Mouse (Mus musculus) gastrocnemius, adult 18-20 months (tissue): ENCODE measurements around the gene Slco1a4. TPM values are rescaled to one million over a fixed set of nuclear protein-coding genes. Genes with fewer than 3 reads are reported as not detected.
"Not testable (repeated sequence)": the region's sequence is repeated elsewhere in the genome, so short reads cannot be mapped to it uniquely, and the experiment has no call there.

Experiments used
- DNase-seq: peaks from one replicate; pipeline ENCODE4 v3.0.0; 2021; ENCODE audit warnings: low spot score
- long read RNA-seq, 2 experiments: library from polyadenylated mRNA; stranded (forward); transcript quantifications; one replicate each; pipeline ENCODE4 v2.0.0; 2021
- total RNA-seq, 2 experiments: library from RNA; stranded (reverse); gene quantifications; 2 replicates each; pipeline ENCODE4 v1.2.3; 2021

Slco1a4 gene
- total RNA-seq: not detected
- long read RNA-seq, experiment 1: 0 reads
- long read RNA-seq, experiment 2: 0 reads

DNA sequence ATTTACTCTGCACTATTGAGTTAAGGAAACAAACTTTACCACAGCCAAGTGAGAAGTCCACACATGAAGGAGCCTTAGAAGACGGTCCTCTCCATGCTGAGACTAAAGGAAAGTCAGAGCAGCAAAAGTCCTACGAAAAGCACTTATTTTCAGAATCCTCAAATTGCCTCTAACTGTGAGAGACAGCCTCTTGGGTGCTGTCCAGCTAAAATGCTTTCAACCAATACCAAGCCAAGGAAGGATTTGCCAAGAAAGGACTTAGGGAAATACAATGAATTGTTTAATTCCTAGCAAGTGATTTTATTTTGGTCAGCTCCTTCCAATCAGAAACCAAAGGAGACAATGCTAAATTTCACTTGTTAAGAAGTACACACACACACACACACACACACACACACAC is at the start of gene Slco1a4:
Gene Slco1a4 (minus strand): TSS at position 115 of the 400 bp plus-strand sequence.
- DNase-seq: peak; percentile 1

DNA sequence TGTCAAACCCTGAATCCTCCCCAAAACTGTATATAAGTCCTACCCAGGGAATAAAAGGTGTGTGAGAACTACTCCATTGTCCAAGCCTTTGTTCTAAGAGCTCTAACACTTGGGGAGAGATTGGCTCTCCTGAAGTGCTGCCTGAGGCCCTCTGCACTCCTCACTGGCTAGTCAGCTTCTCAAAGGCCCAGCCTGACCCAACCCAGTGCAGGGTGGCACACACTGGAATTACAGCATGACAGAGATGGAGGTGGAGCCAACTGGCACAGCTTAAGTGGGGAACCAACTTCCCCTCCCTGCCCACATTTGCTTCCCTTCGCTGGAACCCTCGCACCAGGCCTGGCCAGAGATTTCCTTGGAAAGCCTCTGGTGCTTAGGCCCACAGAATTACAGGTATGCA is 42.2 kb upstream of the Slco1a4 start:
- no peak for DNase-seq

DNA sequence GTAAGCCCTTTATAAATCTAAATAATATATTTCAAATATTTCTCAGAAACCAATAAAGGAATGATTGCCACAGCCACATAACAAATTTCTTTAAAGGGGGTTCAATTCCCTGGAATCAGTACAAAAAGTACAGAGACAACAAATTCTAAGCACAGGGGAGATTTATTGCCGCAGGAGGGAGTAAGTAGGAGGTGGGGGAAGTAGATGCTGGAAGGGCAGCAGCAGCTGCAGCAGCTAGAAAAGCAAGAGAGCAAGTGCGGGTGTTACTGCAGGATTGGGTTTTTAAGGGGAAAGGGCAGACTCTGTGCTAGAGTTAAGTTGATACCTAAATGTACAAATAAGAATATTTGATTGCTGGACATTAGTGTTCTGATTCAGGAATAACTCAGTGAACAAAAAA is 33.7 kb upstream of the Slco1a4 start:
- no peak for DNase-seq

DNA sequence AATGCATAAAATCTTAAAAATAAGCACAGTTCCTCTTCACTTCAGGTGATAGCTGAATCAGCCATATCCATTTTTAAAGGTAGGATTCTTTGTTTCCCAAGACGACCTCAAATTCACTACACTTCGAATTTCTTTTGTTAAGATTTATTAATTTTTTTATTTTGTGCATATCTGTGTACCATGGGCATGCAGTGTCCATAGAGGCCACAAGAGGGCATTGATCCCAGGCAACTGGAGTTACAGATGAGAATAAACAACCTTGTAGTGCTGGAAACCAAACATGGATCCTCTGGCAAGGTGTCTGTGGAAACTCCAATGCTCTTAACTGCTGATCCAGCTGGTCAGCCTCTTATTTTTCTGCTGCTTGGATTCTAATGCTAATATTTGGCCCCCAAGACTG is 32.2 kb upstream of the Slco1a4 start:
- no peak for DNase-seq

DNA sequence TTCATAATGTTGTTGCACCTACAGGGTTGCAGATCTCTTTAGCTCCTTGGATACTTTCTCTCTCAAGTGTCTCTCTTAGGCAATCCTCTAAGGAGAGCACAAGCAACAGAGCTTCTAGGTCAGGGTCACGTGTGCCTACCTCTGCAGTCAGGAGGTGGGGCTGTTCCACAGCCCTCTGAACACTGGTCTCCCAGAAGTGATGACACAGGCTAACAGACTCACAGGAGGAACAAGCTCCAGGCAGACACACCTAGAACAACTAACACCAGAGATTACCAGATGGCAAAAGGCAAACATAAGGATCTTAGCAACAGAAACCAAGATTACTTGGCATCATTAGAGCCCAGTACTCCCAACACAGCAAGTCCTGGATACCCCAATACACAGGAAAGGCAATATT is 26.6 kb upstream of the Slco1a4 start:
- DNase-seq: no peak

DNA sequence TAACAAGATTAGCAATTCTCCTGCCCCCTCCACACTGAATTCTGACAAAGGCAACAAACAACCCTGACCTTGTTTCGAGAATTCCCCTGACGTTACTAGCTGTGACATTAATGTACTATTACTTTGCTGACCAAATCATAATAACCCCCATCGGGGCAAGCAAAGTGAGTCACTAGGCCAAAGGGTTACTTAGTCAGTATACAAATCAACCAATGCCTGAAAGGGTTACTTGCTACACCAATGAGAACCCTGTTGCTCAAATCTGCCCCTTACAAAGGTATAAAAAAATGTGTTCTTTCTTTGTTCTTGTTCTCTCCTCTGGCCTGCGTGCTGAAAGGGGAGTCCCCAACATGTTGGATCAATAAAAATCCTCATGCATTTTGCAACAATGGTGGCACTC is 19.7 kb upstream of the Slco1a4 start:
- DNase-seq: not testable (repeated sequence)

DNA sequence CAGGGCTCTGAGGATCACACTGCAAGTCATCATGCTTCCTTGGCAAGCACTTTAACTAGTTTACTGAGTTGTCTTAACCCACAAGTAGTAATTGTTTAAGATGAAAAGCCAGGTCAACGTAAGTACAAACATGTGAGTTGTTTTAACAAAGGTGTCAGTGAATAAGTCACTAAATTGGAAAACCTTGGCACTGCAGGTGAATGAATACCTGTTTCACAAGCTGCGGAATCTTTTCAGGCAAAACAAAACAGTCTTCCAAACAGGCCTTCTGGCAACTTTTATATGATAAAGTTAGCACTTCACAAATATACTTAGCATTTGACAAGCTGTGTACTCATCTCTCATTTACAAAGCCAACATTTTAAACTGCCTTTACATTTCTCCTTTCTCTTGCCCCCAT is 15.7 kb upstream of the Slco1a4 start:
- DNase-seq: no peak

DNA sequence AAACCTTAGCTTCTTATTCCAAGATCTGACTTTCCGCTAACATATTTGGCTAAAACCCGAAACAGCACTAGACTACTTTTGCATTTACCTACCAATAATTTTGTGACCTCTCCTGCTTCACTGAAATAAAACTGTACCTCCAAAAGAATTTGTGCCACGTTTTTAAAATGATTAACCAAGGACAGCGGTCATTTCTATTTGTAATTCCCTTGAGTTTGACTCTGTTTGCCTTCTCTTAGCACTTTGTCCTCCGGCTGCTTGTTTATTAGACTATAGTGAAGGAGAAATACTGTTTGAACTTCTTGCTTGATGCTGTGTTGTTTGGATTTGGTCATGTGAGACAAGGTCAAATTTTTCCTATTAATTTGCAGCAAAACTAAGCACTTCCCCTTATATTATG is 12.7 kb upstream of the Slco1a4 start:
- no peak for DNase-seq

DNA sequence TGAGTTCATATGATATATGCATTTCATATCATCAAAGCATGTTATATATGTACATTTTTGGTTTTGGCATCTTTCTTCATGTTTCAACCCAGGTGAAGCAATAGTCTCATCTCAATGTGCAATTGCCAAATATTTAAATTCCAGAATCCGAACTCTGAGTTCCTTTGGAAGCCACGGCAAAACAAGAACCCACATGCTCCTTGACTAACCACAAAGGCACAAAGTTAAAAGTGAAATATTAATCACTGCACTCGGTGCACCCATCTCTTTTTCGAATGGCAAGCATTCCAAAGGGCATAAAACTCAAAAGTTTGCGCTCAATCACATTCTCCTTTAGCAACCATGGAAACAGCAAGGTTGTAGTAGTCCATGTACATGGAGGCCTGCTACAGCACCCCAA is 10.0 kb upstream of the Slco1a4 start:
- no peak for DNase-seq

DNA sequence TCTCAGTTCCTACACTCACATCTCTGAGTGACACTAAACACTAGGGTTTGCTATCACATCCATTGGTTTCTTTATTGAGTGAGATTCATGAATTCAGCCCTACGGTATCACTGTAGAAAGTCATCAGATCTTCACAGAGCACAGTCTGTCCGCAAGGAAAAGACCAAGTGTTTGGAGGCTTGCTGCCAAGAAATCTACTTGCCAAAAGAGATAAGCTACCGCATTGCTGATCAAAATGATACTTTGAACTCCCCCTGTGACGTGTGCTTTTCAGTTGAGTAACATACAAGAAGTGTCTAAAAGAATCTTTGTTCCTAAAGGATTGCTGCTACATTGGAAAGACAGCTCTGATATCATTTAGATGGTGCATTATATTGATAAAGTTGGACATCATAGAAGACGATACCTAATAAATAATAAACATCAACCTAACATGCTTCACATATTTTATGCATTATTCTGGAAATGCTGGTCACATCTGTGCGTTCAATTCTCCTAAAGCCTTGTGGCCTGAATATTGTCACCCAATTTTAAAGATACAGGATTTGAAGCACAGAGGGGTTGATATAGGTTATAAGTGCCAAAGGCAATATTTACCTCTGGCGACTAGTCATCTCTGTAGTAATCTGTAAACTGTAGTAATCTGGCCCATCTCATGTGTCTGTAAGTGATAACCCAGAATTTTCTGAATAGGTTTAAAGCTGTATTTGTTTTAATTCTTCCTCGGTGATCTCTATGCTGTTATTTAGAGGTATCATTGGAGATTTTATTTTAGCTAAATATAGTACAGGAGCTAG is 1.9 kb upstream of the Slco1a4 start:
- DNase-seq: no peak

DNA sequence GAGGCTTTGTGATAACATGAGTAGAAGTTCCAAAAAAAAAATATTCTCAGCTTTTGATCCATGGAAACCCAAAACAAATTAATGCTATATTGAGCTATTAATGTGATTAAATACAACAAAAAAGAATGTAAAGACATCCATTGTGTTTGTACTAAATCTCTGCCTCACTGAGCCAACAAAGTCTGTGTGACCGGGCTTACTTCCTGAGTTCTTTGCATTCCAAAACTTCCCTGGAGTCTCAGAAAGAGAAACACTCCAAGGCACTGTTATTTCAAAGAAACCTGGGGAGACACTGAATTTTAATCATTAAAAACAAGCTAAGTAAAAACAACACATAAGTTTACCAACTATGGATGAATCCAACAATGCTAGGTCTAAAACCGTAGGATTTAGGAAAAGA is 2.4 kb downstream of the Slco1a4 start:
- DNase-seq: no peak

DNA sequence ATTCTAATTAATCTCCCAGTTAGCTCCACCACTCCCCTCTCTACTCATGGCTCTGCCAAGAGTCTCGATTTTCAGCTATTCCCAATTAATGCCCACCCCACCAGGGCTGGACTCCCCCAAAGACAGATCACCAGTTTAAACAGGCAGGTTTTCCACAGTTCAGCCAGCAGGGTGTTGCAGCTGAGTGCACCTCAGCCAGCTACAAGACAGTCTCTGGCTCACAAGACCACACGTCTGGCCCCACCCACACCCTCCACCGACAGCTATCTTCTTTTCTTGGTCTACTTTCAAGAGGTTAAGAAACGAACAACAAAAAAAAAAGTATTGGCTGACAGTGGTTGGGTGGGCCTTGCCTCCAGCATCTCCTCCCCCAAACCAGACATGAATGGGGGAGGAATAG is 6.9 kb downstream of the Slco1a4 start:
- DNase-seq: no peak

DNA sequence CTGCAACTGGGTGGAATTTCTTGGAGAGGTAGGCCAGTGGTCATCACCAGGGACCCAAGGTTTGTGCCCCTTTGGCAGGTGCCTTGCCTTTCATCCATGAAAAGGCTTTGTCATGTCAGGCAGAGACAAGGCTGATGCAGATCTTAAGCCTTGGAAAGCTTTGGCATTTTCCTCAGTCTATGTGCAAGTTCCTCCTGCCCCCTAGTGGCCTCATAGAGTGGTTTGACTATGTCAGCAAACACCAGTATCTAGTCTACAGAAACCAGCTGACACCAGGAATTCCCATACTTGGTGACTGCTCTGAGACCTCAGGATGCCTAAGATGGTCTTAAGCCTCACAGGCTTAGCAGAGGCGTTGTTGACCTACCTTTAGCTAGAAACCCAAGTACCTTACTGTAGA is 58.2 kb downstream of the Slco1a4 start:
- no peak for DNase-seq

DNA sequence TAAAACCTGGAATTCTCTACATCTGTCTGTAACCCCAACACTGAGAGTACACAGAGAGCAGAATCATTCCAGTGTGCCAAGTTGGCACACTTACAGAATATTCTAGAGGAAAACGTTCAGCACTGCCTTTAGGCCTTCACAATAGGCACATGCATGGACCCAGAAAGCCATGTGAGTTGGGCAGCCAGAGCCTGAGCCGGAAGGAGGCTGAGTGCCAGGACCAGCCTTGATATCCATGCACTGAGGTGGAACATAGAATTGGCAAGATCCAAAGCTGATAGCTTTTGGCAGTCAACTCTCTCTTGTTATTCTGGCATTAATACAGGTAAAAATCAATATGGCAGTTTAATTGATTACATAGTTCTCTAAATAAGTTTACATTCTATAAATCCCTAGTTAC is 81.5 kb downstream of the Slco1a4 start:
- DNase-seq: no peak

DNA sequence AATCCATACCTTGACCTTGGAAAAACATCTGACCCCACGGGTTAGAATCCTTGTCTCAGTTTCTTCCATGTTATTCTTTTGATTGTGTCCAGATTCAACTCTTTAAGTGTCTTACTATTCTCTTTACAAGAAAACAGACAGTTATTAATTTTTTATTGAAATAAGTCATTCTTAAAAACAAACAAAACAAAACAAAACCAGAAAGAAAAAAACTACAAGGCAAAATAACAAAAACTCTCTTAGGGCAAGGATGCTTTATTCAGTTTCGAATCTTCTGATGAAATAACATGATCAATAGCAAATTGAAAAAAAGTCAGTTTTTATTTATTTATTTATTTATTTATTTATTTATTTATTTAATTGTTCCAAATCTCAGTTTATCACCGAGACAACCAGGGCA is 82.3 kb downstream of the Slco1a4 start, which contains the start of gene Gm5724:
Gene Gm5724 (minus strand): TSS at position 101 of the 400 bp plus-strand sequence.
- no peak for DNase-seq

Other genes with a start within 250 kb of the Slco1a4 start
- gene Slco1b2, start 226.7 kb downstream of the Slco1a4 start, total RNA-seq: under 1 TPM in 1 of 2 experiments, not detected in 1; 0.36 TPM
- not detected for gene Gm5724, start 82.4 kb downstream of the Slco1a4 start, total RNA-seq
- not detected for gene Slco1a1, start 90.8 kb upstream of the Slco1a4 start, total RNA-seq
- not detected for gene Gm6614, start 155.2 kb upstream of the Slco1a4 start, total RNA-seq